Mouse (Mus musculus) testis, postnatal 10 days (tissue): ENCODE measurements at regions not wholly inside any gene's neighbourhood (a gene's known extent, or its start where the extent isn't known, plus 50 kb on each side); places are given as distances from the start of the nearest gene placed in this dataset.

ENCODE experiments used
- DNase-seq: peaks from one replicate; pipeline ENCODE4 v3.0.0; 2021; ENCODE audit warnings: low spot score

- DNase-seq = no peak
These were observed 67.6 kb upstream of the Tmem189 start for GRCm38 (mm10) chr2:167757157-167757780.

GRCm38 (mm10) chr2:167756721-167757120 lies 67.1 kb upstream of the Tmem189 start:
- no peak for DNase-seq

- no peak for DNase-seq
These were observed 65.4 kb upstream of the Tmem189 start for GRCm38 (mm10) chr2:167754929-167755551.

GRCm38 (mm10) chr2:167753898-167754297 lies 64.3 kb upstream of the Tmem189 start:
- DNase-seq = no peak

GRCm38 (mm10) chr2:167752805-167753556 lies 63.4 kb upstream of the Tmem189 start:
- no peak for DNase-seq

GRCm38 (mm10) chr2:167751585-167751984 lies 62.0 kb upstream of the Tmem189 start:
- no peak for DNase-seq

- no peak for DNase-seq
These were observed 58.7 kb upstream of the Tmem189 start for GRCm38 (mm10) chr2:167748297-167748696.

- no peak for DNase-seq
These were observed 57.7 kb upstream of the Tmem189 start for GRCm38 (mm10) chr2:167747164-167747843.

GRCm38 (mm10) chr2:167746344-167746743 lies 56.7 kb upstream of the Tmem189 start:
- no peak for DNase-seq

GRCm38 (mm10) chr2:167745409-167745808 lies 55.8 kb upstream of the Tmem189 start:
- DNase-seq = no peak

- DNase-seq = no peak
These were observed 54.5 kb upstream of the Tmem189 start for GRCm38 (mm10) chr2:167744080-167744479.

GRCm38 (mm10) chr2:167742479-167742878 lies 52.9 kb upstream of the Tmem189 start:
- no peak for DNase-seq

- DNase-seq = no peak
These were observed 51.0 kb upstream of the Tmem189 start for GRCm38 (mm10) chr2:167740516-167741189.
